Mouse (Mus musculus): ENCODE data around the gene Tssc4. TPM values are rescaled to one million over a fixed set of nuclear protein-coding genes. Genes with fewer than 3 reads are reported as not detected.

Gene Tssc4
- polyA plus RNA-seq, 1 experiment = 80.6 TPM

- no peak for DNase-seq (ENCODE audit: low read depth)
Observed at GRCm38 (mm10) chr7:143068316-143068881, 650 bp upstream of the Tssc4 start.

GRCm38 (mm10) chr7:143069751-143070400, 827 bp downstream of the Tssc4 start:
- no peak for DNase-seq (ENCODE audit: low read depth)

GRCm38 (mm10) chr7:143070506-143071070, 1.5 kb downstream of the Tssc4 start:
- DNase-seq (ENCODE audit: low read depth) = no peak

- no peak for DNase-seq (ENCODE audit: low read depth)
Observed at GRCm38 (mm10) chr7:143072605-143073004, 3.6 kb downstream of the Tssc4 start.

- no peak for DNase-seq (ENCODE audit: low read depth)
Observed at GRCm38 (mm10) chr7:143073086-143073485, 4.0 kb downstream of the Tssc4 start.

- DNase-seq (ENCODE audit: low read depth) = no peak
Observed at GRCm38 (mm10) chr7:143075394-143075793, 6.3 kb downstream of the Tssc4 start.

- no peak for DNase-seq (ENCODE audit: low read depth)
Observed at GRCm38 (mm10) chr7:143077351-143077750, 8.3 kb downstream of the Tssc4 start.

GRCm38 (mm10) chr7:143082024-143082423, 13.0 kb downstream of the Tssc4 start:
- no peak for DNase-seq (ENCODE audit: low read depth)

GRCm38 (mm10) chr7:143083708-143084107, 14.7 kb downstream of the Tssc4 start:
- DNase-seq (ENCODE audit: low read depth) = no peak

- DNase-seq (ENCODE audit: low read depth) = no peak
Observed at GRCm38 (mm10) chr7:143086366-143086765, 17.3 kb downstream of the Tssc4 start.

- no peak for DNase-seq (ENCODE audit: low read depth)
Observed at GRCm38 (mm10) chr7:143087070-143087579, 18.1 kb downstream of the Tssc4 start.

- no peak for DNase-seq (ENCODE audit: low read depth)
Observed at GRCm38 (mm10) chr7:143093847-143094246, 24.8 kb downstream of the Tssc4 start.

- DNase-seq (ENCODE audit: low read depth) = no peak
Observed at GRCm38 (mm10) chr7:143094592-143095553, 25.8 kb downstream of the Tssc4 start, which contains the start of gene Trpm5. TSS of gene Trpm5 (minus strand) at chr7:143094642.

GRCm38 (mm10) chr7:143095554-143095907, 26.5 kb downstream of the Tssc4 start:
- DNase-seq (ENCODE audit: low read depth) = no peak

- DNase-seq (ENCODE audit: low read depth) = no peak
Observed at GRCm38 (mm10) chr7:143100759-143101158, 31.7 kb downstream of the Tssc4 start.

GRCm38 (mm10) chr7:143105258-143105897, 36.3 kb downstream of the Tssc4 start:
- no peak for DNase-seq (ENCODE audit: low read depth)

- DNase-seq (ENCODE audit: low read depth) = no peak
Observed at GRCm38 (mm10) chr7:143106062-143106461, 37.0 kb downstream of the Tssc4 start, which contains the start of gene Kcnq1. TSS of gene Kcnq1 (plus strand) at chr7:143106362.

GRCm38 (mm10) chr7:143106672-143107465, 37.8 kb downstream of the Tssc4 start:
- no peak for DNase-seq (ENCODE audit: low read depth)

- no peak for DNase-seq (ENCODE audit: low read depth)
Observed at GRCm38 (mm10) chr7:143108200-143108599, 39.2 kb downstream of the Tssc4 start.

GRCm38 (mm10) chr7:143108996-143109660, 40.1 kb downstream of the Tssc4 start:
- DNase-seq (ENCODE audit: low read depth) = no peak

All from gonadal fat pad, adult 2 months (tissue).